Mouse (Mus musculus) liver, adult 2 months (tissue): ENCODE results near the gene Daxx. TPM values are rescaled to one million over a fixed set of nuclear protein-coding genes. Genes with fewer than 3 reads are reported as not detected.

ENCODE experiments used
- DNase-seq: peaks from one replicate; pipeline ENCODE4 v3.0.0-alpha.2; 2011; ENCODE audit warnings: low read depth, low spot score; ENCODE audit errors: extremely low read depth
- H3K27ac ChIP-seq: fragments of 200-500 bp; replicated peaks from 2 replicates; pipeline ENCODE4 v1.5.1; 2012; ENCODE audit warnings: low read depth, mild to moderate bottlenecking, control low read depth, inconsistent platforms, low read length; ENCODE audit not compliant: insufficient read depth
- H3K27me3 ChIP-seq: fragments of 200-500 bp; 2 replicates; pipeline ENCODE4 v1.6.1; 2012; ENCODE audit warnings: mild to moderate bottlenecking, moderate library complexity, low read length, inconsistent platforms; ENCODE audit not compliant: control insufficient read depth, insufficient read depth
- H3K36me3 ChIP-seq: fragments of 200-500 bp; 2 replicates; pipeline ENCODE4 v1.6.1; 2012; ENCODE audit warnings: low read length, inconsistent platforms; ENCODE audit not compliant: control insufficient read depth, insufficient read depth
- H3K4me1 ChIP-seq: fragments of 200-500 bp; 2 replicates; pipeline ENCODE4 v1.6.1; 2011; ENCODE audit warnings: low read length; ENCODE audit not compliant: control insufficient read depth, insufficient read depth
- H3K4me3 ChIP-seq: fragments of 200-500 bp; 2 replicates; pipeline ENCODE4 v1.5.1; 2011; ENCODE audit warnings: low read depth, mild to moderate bottlenecking, control low read depth, low read length, moderate library complexity; ENCODE audit not compliant: insufficient read depth
- H3K79me2 ChIP-seq: fragments of 200-500 bp; 2 replicates; pipeline ENCODE4 v1.6.1; 2012; ENCODE audit warnings: inconsistent platforms, mild to moderate bottlenecking, low read length, moderate library complexity; ENCODE audit not compliant: control insufficient read depth, insufficient read depth
- H3K9ac ChIP-seq: fragments of 200-500 bp; 2 replicates; pipeline ENCODE4 v1.6.1; 2012; ENCODE audit warnings: low read depth, mild to moderate bottlenecking, control low read depth, inconsistent platforms, low read length
- CTCF ChIP-seq: fragments of 200-500 bp; IDR thresholded peaks from 2 replicates; pipeline ENCODE4 v1.5.1; 2011; ENCODE audit warnings: low read depth, low read length, control low read depth
- POLR2A ChIP-seq: fragments of 200-500 bp; IDR thresholded peaks from 2 replicates; pipeline ENCODE4 v1.6.1; 2011; ENCODE audit warnings: low read length, control low read depth; ENCODE audit not compliant: insufficient read depth; ENCODE audit errors: extremely low read depth
- WGBS: fragments of 180-500 bp; shearing (Covaris S2); methylation state at CpG from one replicate; pipeline ENCODE4 v1.1.7; 2018; 5-methylcytosine and 5-hydroxymethylcytosine counted together
- polyA plus RNA-seq: library from polyadenylated mRNA; depleted of rRNA; stranded (reverse); fragments of >200 nt; gene quantifications from 2 replicates; pipeline ENCODE4 v1.2.3, GENCODE M21; 2012
- total RNA-seq: library from RNA; depleted of rRNA; stranded (reverse); fragments of >200 nt; gene quantifications from 2 replicates; pipeline ENCODE4 v1.2.3, GENCODE M21; 2014

Gene Daxx
- total and polyA plus RNA-seq, 2 experiments: 10.2 to 30.8 TPM

DNA sequence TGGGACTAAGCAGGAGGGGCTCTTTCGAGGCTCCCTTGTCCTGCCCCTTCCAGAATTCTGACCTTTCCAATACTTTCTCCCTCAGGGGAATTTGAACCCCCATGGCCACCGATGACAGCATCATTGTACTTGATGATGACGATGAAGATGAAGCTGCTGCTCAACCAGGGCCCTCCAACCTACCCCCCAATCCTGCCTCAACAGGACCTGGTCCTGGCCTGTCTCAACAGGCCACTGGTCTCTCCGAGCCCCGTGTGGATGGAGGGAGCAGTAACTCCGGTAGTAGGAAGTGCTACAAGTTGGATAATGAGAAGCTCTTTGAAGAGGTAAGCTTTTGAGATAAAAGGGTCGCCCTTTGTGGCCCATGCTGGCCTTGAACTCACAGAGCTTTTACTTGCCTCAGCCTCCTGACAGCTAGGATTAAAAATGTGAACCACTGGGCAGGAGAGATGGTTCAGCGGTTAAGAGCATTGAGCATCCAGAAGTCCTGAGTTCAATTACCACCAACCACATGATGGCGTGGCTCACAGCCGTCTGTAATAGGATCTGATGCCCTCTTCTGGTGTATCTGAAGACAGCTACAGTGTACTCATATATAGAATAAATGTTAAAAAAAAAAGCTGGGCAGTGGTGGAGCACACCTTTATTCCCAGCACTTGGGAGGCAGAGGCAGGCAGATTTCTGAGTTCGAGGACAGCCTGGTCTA is 1.3 kb downstream of the Daxx start:
- 38% methylated on average over 11 of the region's 11 CpGs for WGBS
- DNase-seq: no peak
- H3K4me1 ChIP-seq: peaks cover 7% of the 10 kb centered on the region
- peak overlapping the region; percentile 69 for H3K4me3 ChIP-seq
- no peak for TF ChIP-seq CTCF
- TF ChIP-seq POLR2A: no peak
- H3K9ac ChIP-seq: 0 out of 2 replicates have a peak overlapping the region, but pooled peaks have one; percentile 9
- H3K27me3 ChIP-seq: no peaks in the 10 kb centered on the region
- peaks cover 23% of the 10 kb centered on the region; the same call in 1 of the 2 replicates for H3K36me3 ChIP-seq
- peaks cover 23% of the 10 kb centered on the region for H3K79me2 ChIP-seq
- H3K27ac ChIP-seq: peak overlapping the region; percentile 90

DNA sequence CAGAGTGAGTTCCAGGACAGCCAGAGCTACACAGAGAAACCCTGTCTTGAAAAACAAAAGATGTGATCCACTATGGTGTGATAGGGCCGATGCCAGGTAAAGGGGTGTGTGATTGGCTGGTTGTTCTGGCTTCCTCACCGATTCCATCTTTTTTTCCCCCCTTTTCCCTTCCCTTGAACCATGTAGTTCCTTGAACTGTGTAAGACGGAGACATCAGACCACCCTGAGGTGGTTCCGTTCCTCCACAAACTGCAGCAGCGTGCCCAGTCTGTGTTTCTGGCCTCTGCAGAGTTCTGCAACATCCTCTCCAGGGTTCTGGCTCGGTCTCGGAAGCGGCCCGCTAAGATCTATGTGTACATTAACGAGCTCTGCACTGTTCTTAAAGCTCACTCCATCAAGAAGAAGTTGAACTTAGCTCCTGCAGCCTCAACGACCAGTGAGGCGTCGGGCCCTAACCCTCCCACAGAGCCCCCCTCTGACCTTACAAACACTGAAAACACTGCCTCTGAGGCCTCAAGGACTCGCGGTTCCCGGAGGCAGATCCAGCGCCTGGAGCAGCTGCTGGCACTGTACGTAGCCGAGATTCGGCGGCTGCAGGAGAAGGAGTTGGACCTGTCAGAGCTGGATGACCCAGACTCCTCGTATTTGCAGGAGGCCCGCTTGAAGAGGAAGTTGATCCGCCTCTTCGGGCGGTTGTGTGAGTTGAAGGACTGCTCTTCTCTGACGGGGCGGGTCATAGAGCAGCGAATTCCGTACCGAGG is 2.0 kb downstream of the Daxx start:
- H3K4me1 ChIP-seq: peaks cover 7% of the 10 kb centered on the region

DNA sequence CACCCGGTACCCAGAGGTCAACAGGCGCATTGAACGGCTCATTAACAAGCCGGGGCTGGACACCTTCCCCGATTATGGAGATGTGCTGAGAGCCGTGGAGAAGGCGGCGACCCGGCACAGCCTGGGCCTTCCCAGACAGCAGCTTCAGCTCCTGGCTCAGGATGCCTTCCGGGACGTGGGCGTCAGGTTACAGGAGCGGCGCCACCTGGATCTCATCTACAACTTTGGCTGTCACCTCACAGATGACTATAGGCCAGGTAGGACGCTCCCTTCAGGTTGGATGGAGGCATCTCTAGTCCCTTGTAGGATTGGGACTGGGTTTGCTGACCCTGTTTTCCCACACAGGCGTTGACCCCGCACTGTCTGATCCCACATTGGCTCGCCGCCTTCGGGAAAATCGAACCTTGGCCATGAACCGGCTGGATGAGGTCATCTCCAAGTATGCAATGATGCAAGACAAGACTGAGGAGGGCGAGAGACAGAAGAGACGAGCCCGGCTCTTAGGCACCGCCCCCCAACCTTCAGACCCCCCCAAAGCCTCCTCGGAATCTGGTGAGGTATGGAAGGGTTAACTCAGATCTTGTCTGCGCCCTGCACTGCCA is 2.7 kb downstream of the Daxx start:
- Histone ChIP-seq H3K9ac (no peak overlapping the region), H3K27me3 (no peaks in the 10 kb centered on the region), H3K36me3 (peaks cover 23% of the 10 kb centered on the region; the same call in 1 of the 2 replicates), H3K79me2 (peaks cover 23% of the 10 kb centered on the region), H3K27ac (no peak overlapping the region), H3K4me3 (no peak overlapping the region), H3K4me1 (peaks cover 9% of the 10 kb centered on the region)
- TF ChIP-seq CTCF (no peak), POLR2A (no peak)
- DNase-seq: no peak
- WGBS: 77% methylated on average over 28 of the region's 28 CpGs

More for the DNA sequence above, 2.0 kb downstream of the Daxx start:
- WGBS: 86% methylated on average over 31 of the region's 31 CpGs
- no peak overlapping the region for H3K4me3 ChIP-seq
- H3K27me3 ChIP-seq: no peaks in the 10 kb centered on the region
- H3K79me2 ChIP-seq: peaks cover 23% of the 10 kb centered on the region
- no peak overlapping the region for H3K9ac ChIP-seq
- DNase-seq: no peak
- H3K36me3 ChIP-seq: peaks cover 23% of the 10 kb centered on the region; the same call in 1 of the 2 replicates
- TF ChIP-seq CTCF: no peak
- TF ChIP-seq POLR2A: no peak
- no peak overlapping the region for H3K27ac ChIP-seq

DNA sequence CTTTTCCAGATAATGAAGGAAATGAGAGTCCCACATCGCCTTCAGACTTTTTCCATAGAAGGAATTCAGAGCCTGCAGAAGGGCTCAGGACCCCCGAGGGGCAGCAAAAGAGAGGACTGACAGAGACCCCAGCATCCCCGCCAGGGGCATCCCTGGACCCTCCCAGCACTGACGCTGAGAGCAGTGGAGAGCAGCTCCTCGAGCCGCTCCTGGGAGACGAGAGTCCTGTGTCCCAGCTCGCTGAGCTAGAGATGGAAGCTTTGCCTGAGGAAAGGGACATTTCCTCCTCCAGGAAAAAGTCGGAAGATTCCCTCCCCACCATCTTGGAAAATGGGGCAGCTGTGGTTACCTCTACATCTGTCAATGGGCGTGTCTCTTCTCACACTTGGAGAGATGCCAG is 4.0 kb downstream of the Daxx start:
- Histone ChIP-seq H3K4me3 (no peak overlapping the region), H3K79me2 (peaks cover 23% of the 10 kb centered on the region), H3K27me3 (no peaks in the 10 kb centered on the region), H3K27ac (no peak overlapping the region), H3K9ac (no peak overlapping the region), H3K4me1 (peaks cover 10% of the 10 kb centered on the region), H3K36me3 (peaks cover 23% of the 10 kb centered on the region; the same call in 1 of the 2 replicates)
- 88% methylated on average over 10 of the region's 10 CpGs for WGBS
- DNase-seq: no peak
- TF ChIP-seq CTCF: no peak
- TF ChIP-seq POLR2A: no peak

DNA sequence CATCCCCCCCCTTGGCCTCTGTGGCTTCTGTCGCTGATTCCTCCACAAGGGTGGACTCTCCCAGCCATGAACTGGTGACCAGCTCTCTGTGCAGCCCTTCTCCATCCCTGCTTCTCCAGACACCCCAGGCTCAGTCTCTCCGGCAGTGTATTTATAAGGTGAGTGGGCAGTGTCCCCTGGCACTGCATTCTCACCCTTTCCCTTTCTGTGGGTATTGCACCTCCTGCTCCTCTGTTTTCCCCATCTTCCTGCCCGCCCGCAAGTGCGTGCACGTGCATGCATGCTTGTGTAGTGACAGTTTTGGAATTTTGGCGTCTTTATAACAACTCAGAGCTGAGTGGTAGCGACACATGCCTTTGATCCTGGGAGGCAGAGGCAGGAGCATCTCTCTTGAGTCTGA is 4.7 kb downstream of the Daxx start:
- 95% methylated on average over 8 of the region's 8 CpGs for WGBS
- no peak for TF ChIP-seq POLR2A
- no peak for TF ChIP-seq CTCF
- Histone ChIP-seq H3K36me3 (peaks cover 23% of the 10 kb centered on the region; the same call in 1 of the 2 replicates), H3K79me2 (peaks cover 23% of the 10 kb centered on the region), H3K4me3 (no peak overlapping the region), H3K9ac (no peak overlapping the region), H3K4me1 (peaks cover 14% of the 10 kb centered on the region), H3K27ac (no peak overlapping the region), H3K27me3 (no peaks in the 10 kb centered on the region)
- DNase-seq: no peak
